Mouse (Mus musculus) MEL (cell line): ENCODE measurements around the gene Cpeb3. TPM values are rescaled to one million over a fixed set of nuclear protein-coding genes. Genes with fewer than 3 reads are reported as not detected.

ENCODE experiments used
- DNase-seq: peaks from one replicate; pipeline ENCODE4 v3.0.0; 2011; ENCODE audit warnings: low read depth, low spot score
- H3K27ac ChIP-seq: 2 replicates; pipeline ENCODE4 v1.5.1; 2012; ENCODE audit warnings: low read depth, mild to moderate bottlenecking, control low read depth, low read length, moderate library complexity; ENCODE audit not compliant: control insufficient read depth
- H3K27me3 ChIP-seq, 2 experiments: fragments of 150-350 bp in 1 of 2; sonication (generic) in 1 of 2; 2 replicates each; pipeline ENCODE4 v1.6.1; 2012; ENCODE audit warnings: low read length in 2 of 2, mild to moderate bottlenecking in 2 of 2, improper control_type of control experiment in 1 of 2, moderate library complexity in 1 of 2; ENCODE audit not compliant: insufficient read depth in 2 of 2, control insufficient read depth in 1 of 2
- H3K36me3 ChIP-seq, 2 experiments: 2 replicates each; pipeline ENCODE4 v1.6.1; 2012 to 2014; ENCODE audit warnings: low read length in 2 of 2, improper control_type of control experiment in 1 of 2, inconsistent platforms in 1 of 2, mild to moderate bottlenecking in 1 of 2; ENCODE audit not compliant: insufficient read depth in 2 of 2, control insufficient read depth in 1 of 2
- H3K4me1 ChIP-seq, 2 experiments: fragments of 150-350 bp in 1 of 2; sonication (generic) in 1 of 2; 2 replicates each; pipeline ENCODE4 v1.6.1; 2012; ENCODE audit warnings: low read length in 2 of 2, improper control_type of control experiment in 1 of 2, mild to moderate bottlenecking in 1 of 2; ENCODE audit not compliant: insufficient read depth in 2 of 2, control insufficient read depth in 1 of 2
- H3K4me3 ChIP-seq, 2 experiments: fragments of 150-350 bp in 1 of 2; sonication (generic) in 1 of 2; 2 replicates each; pipeline ENCODE4 v1.5.1; 2012; ENCODE audit warnings: low read depth in 2 of 2, low read length in 2 of 2, mild to moderate bottlenecking in 2 of 2, moderate library complexity in 2 of 2, control low read depth in 1 of 2, improper control_type of control experiment in 1 of 2; ENCODE audit not compliant: control insufficient read depth in 1 of 2, insufficient read depth in 1 of 2
- H3K79me2 ChIP-seq: 2 replicates; pipeline ENCODE4 v1.6.1; 2012; ENCODE audit warnings: mild to moderate bottlenecking, low read length, moderate library complexity; ENCODE audit not compliant: control insufficient read depth, poor library complexity, insufficient read depth
- H3K9ac ChIP-seq: 2 replicates; pipeline ENCODE4 v1.6.1; 2012; ENCODE audit warnings: low read depth, mild to moderate bottlenecking, control low read depth, low read length, moderate library complexity; ENCODE audit not compliant: control insufficient read depth, poor library complexity, severe bottlenecking
- H3K9me3 ChIP-seq: fragments of 150-350 bp; sonication (generic); replicated peaks from 2 replicates; pipeline ENCODE4 v1.6.1; 2012; ENCODE audit warnings: mild to moderate bottlenecking, low read length, improper control_type of control experiment, moderate library complexity; ENCODE audit not compliant: insufficient read depth
- ELF1 ChIP-seq: IDR thresholded peaks from 2 replicates; pipeline ENCODE4 v1.6.1; 2014; ENCODE audit warnings: low read depth, mild to moderate bottlenecking, inconsistent platforms, low read length, improper control_type of control experiment, moderate library complexity
- GATA1 ChIP-seq: IDR thresholded peaks from 2 replicates; pipeline ENCODE4 v1.6.1; 2011; ENCODE audit warnings: low read depth, low read length, improper control_type of control experiment
- JUND ChIP-seq: IDR thresholded peaks from 2 replicates; pipeline ENCODE4 v1.6.1; 2011; ENCODE audit warnings: low read depth, mild to moderate bottlenecking, improper control_type of control experiment, low read length
- MYB ChIP-seq: IDR thresholded peaks from 2 replicates; pipeline ENCODE4 v1.6.1; 2011; ENCODE audit warnings: mild to moderate bottlenecking, low read depth, low read length, improper control_type of control experiment
- MYC ChIP-seq: IDR thresholded peaks from 2 replicates; pipeline ENCODE4 v1.6.1; 2011; ENCODE audit warnings: low read depth, mild to moderate bottlenecking, low read length, improper control_type of control experiment, moderate library complexity
- POLR2A ChIP-seq, 2 experiments: IDR thresholded peaks; 2 replicates each; pipeline ENCODE4 v1.6.1; 2011 to 2012; ENCODE audit warnings: low read length in 2 of 2, mild to moderate bottlenecking in 2 of 2, control low read depth in 1 of 2, improper control_type of control experiment in 1 of 2, low read depth in 1 of 2, moderate library complexity in 1 of 2; ENCODE audit not compliant: control insufficient read depth in 1 of 2, insufficient read depth in 1 of 2, poor library complexity in 1 of 2
- POLR2AphosphoS2 ChIP-seq: IDR thresholded peaks from 2 replicates; pipeline ENCODE4 v1.6.1; 2011; ENCODE audit warnings: low read length, improper control_type of control experiment
- POLR2AphosphoS5 ChIP-seq: IDR thresholded peaks from 2 replicates; pipeline ENCODE4 v1.6.1; 2012; ENCODE audit warnings: low read depth, borderline replicate concordance, mild to moderate bottlenecking, inconsistent platforms, low read length, moderate library complexity, mixed read lengths
- SMC3 ChIP-seq: IDR thresholded peaks from 2 replicates; pipeline ENCODE4 v1.6.1; 2011; ENCODE audit warnings: low read depth, low read length, improper control_type of control experiment
- TAL1 ChIP-seq: IDR thresholded peaks from 2 replicates; pipeline ENCODE4 v1.6.1; 2012; ENCODE audit warnings: mild to moderate bottlenecking, inconsistent platforms, low read length, moderate library complexity, mixed read lengths
- UBTF ChIP-seq: IDR thresholded peaks from 2 replicates; pipeline ENCODE4 v1.6.1; 2012; ENCODE audit warnings: low read depth, mild to moderate bottlenecking, inconsistent platforms, low read length, improper control_type of control experiment, moderate library complexity, borderline replicate concordance; ENCODE audit not compliant: insufficient read depth
- ZC3H11A ChIP-seq: IDR thresholded peaks from 2 replicates; pipeline ENCODE4 v1.6.1; 2012; ENCODE audit warnings: low read depth, mild to moderate bottlenecking, inconsistent platforms, low read length, improper control_type of control experiment
- ZKSCAN1 ChIP-seq: IDR thresholded peaks from 2 replicates; pipeline ENCODE4 v1.6.1; 2012; ENCODE audit warnings: low read depth, mild to moderate bottlenecking, inconsistent platforms, low read length, improper control_type of control experiment, moderate library complexity
- polyA plus RNA-seq, 2 experiments: library from polyadenylated mRNA; stranded (reverse) in 1 of 2; unstranded in 1 of 2; fragments of >175 nt in 1 of 2; fragments of >200 nt in 1 of 2; gene quantifications; 2 replicates each; pipeline versions ENCODE4 v1.2.1 to v1.2.4; 2012; ENCODE audit warnings: low replicate concordance in 2 of 2, low read depth in 1 of 2; ENCODE audit not compliant: insufficient read length in 2 of 2, insufficient read depth in 1 of 2, missing spikeins in 1 of 2
- total RNA-seq: library from RNA; depleted of rRNA; stranded (reverse); fragments of 300-350 nt; gene quantifications from 2 replicates; pipeline ENCODE4 v1.2.3, GENCODE M21; 2012

The Cpeb3 gene
- total and polyA plus RNA-seq, 3 experiments: 0.35 to 0.93 TPM; not detected in 1

- Histone ChIP-seq H3K36me3 (no peaks in the 10 kb centered on the region), H3K4me3 (no peak overlapping the region), H3K9me3 (no peaks in the 10 kb centered on the region), H3K4me1 (no peaks in the 10 kb centered on the region), H3K9ac (no peak overlapping the region), H3K27me3 (no peaks in the 10 kb centered on the region), H3K27ac (no peak overlapping the region), H3K79me2 (no peaks in the 10 kb centered on the region)
- DNase-seq: no peak
- no peak for TF ChIP-seq POLR2AphosphoS2
- TF ChIP-seq POLR2AphosphoS5: no peak
- no peak for TF ChIP-seq TAL1
- TF ChIP-seq UBTF: no peak
- TF ChIP-seq ZC3H11A: no peak
- TF ChIP-seq JUND: no peak
- no peak for TF ChIP-seq SMC3
- TF ChIP-seq MYB: no peak
- TF ChIP-seq ZKSCAN1: no peak
- TF ChIP-seq, all 39 proteins: peak for 0
Observed at GRCm38 (mm10) chr19:37059623-37060022, 148.8 kb downstream of the Cpeb3 start.

- H3K9ac ChIP-seq: no peak overlapping the region
- H3K79me2 ChIP-seq: no peaks in the 10 kb centered on the region
- no peak for TF ChIP-seq ELF1
- no peak for TF ChIP-seq MYB
- no peak for TF ChIP-seq JUND
- no peak for TF ChIP-seq POLR2A (IDR thresholded peaks at IDR 0.05; ENCODE audit: control insufficient read depth in 1 of 2, insufficient read depth in 1 of 2, low read depth in 1 of 2, low read length in 2 of 2, poor library complexity in 1 of 2)
- H3K4me1 ChIP-seq: no peaks in the 10 kb centered on the region
- H3K27ac ChIP-seq: no peak overlapping the region
- H3K4me3 ChIP-seq: no peak overlapping the region
- no peak for DNase-seq
- H3K9me3 ChIP-seq: no peaks in the 10 kb centered on the region
- no peaks in the 10 kb centered on the region for H3K27me3 ChIP-seq
- H3K36me3 ChIP-seq: no peaks in the 10 kb centered on the region
Observed at GRCm38 (mm10) chr19:37057161-37057905, 151.1 kb downstream of the Cpeb3 start.

- no peaks in the 10 kb centered on the region for H3K27me3 ChIP-seq
- TF ChIP-seq GATA1: no peak
- no peak for TF ChIP-seq MYC
- TF ChIP-seq SMC3: no peak
- TF ChIP-seq, all 39 proteins: peak for 0
- no peak overlapping the region for H3K9ac ChIP-seq
- H3K9me3 ChIP-seq: no peaks in the 10 kb centered on the region
- H3K79me2 ChIP-seq: no peaks in the 10 kb centered on the region
- H3K4me1 ChIP-seq: no peaks in the 10 kb centered on the region
- no peak for DNase-seq
- no peak overlapping the region for H3K27ac ChIP-seq
- H3K4me3 ChIP-seq: no peak overlapping the region
- no peaks in the 10 kb centered on the region for H3K36me3 ChIP-seq
Observed at GRCm38 (mm10) chr19:37055976-37056556, 152.3 kb downstream of the Cpeb3 start.
